Mouse (Mus musculus): ENCODE data around the gene Msmb. TPM values are rescaled to one million over a fixed set of nuclear protein-coding genes. Genes with fewer than 3 reads are reported as not detected.
A peak's percentile ranks its signal among the peaks of the same experiment; 100 is the strongest.

The Msmb gene
- polyA plus RNA-seq, 1 experiment from 2014 or later, result not detected

GRCm38 (mm10) chr14:32153156-32153555 is 11.3 kb downstream of the Msmb start:
- Histone ChIP-seq H3K9me3 (ENCODE audit: control insufficient read depth, low read length) (peaks cover under 1% of the 10 kb centered on the region; the same call in 1 of the 2 replicates), H3K4me1 (replicated peaks; ENCODE audit: control insufficient read depth, insufficient read depth, low read length) (no peaks in the 10 kb centered on the region), H3K27me3 (replicated peaks; ENCODE audit: control insufficient read depth, insufficient read depth, low read length) (no peaks in the 10 kb centered on the region), H3K4me3 (ENCODE audit: low read depth, low read length) (no peak overlapping the region), H3K36me3 (ENCODE audit: control insufficient read depth, insufficient read depth, low read length) (no peaks in the 10 kb centered on the region), H3K27ac (ENCODE audit: low read depth, low read length) (no peak overlapping the region), H3K9ac (ENCODE audit: low read depth, low read length) (no peak overlapping the region), H3K4me2 (no peak overlapping the region)
- no peak for ATAC-seq (replicated peaks; ENCODE audit: low FRiP score)
- no peak for DNase-seq (ENCODE audit: low spot score)
- 95% methylated on average over 2 of the region's 2 CpGs for WGBS

- no peak for ATAC-seq (replicated peaks; ENCODE audit: low FRiP score)
Measured at GRCm38 (mm10) chr14:32154758-32155157, 12.9 kb downstream of the Msmb start.

GRCm38 (mm10) chr14:32159150-32159670 is 17.4 kb downstream of the Msmb start:
- H3K4me1 ChIP-seq (replicated peaks; ENCODE audit: control insufficient read depth, insufficient read depth, low read length), result peaks cover 39% of the 10 kb centered on the region
- no peaks in the 10 kb centered on the region for H3K36me3 ChIP-seq (ENCODE audit: control insufficient read depth, insufficient read depth, low read length)
- WGBS, result 21% methylated on average over 4 of the region's 4 CpGs
- peak overlapping the region; percentile 62 for H3K27ac ChIP-seq (ENCODE audit: low read depth, low read length)
- peak overlapping the region; percentile 76 for H3K4me3 ChIP-seq (ENCODE audit: low read depth, low read length)
- H3K9me3 ChIP-seq (ENCODE audit: control insufficient read depth, low read length), result no peaks in the 10 kb centered on the region
- H3K9ac ChIP-seq (ENCODE audit: low read depth, low read length), result peak overlapping the region; percentile 45; the same call in 1 of the 2 replicates
- ATAC-seq (replicated peaks; ENCODE audit: low FRiP score), result peak; percentile 44
- peak overlapping the region; percentile 59 for H3K4me2 ChIP-seq
- H3K27me3 ChIP-seq (replicated peaks; ENCODE audit: control insufficient read depth, insufficient read depth, low read length), result no peaks in the 10 kb centered on the region
- peak; percentile 44 for DNase-seq (ENCODE audit: low spot score)

More at GRCm38 (mm10) chr14:32154758-32155157, 12.9 kb downstream of the Msmb start:
- Histone ChIP-seq H3K9me3 (ENCODE audit: control insufficient read depth, low read length) (no peaks in the 10 kb centered on the region), H3K4me3 (ENCODE audit: low read depth, low read length) (no peak overlapping the region), H3K4me2 (no peak overlapping the region), H3K36me3 (ENCODE audit: control insufficient read depth, insufficient read depth, low read length) (no peaks in the 10 kb centered on the region), H3K27ac (ENCODE audit: low read depth, low read length) (no peak overlapping the region), H3K4me1 (replicated peaks; ENCODE audit: control insufficient read depth, insufficient read depth, low read length) (no peaks in the 10 kb centered on the region), H3K9ac (ENCODE audit: low read depth, low read length) (no peak overlapping the region), H3K27me3 (replicated peaks; ENCODE audit: control insufficient read depth, insufficient read depth, low read length) (no peaks in the 10 kb centered on the region)
- WGBS, result 89% methylated on average over 6 of the region's 6 CpGs
- DNase-seq (ENCODE audit: low spot score), result no peak

- DNase-seq (ENCODE audit: low spot score), result peak; percentile 93
- H3K9me3 ChIP-seq (ENCODE audit: control insufficient read depth, low read length), result no peaks in the 10 kb centered on the region
- under 1% methylated on average over 40 of the region's 40 CpGs for WGBS
- no peaks in the 10 kb centered on the region for H3K27me3 ChIP-seq (replicated peaks; ENCODE audit: control insufficient read depth, insufficient read depth, low read length)
- peaks cover 44% of the 10 kb centered on the region for H3K4me1 ChIP-seq (replicated peaks; ENCODE audit: control insufficient read depth, insufficient read depth, low read length)
- H3K36me3 ChIP-seq (ENCODE audit: control insufficient read depth, insufficient read depth, low read length), result no peaks in the 10 kb centered on the region
- H3K4me3 ChIP-seq (ENCODE audit: low read depth, low read length), result peak within 1 kb of the TSS; percentile 76
- H3K4me2 ChIP-seq, result peak within 1 kb of the TSS; percentile 91
- peak; percentile 94 for ATAC-seq (replicated peaks; ENCODE audit: low FRiP score)
- H3K27ac ChIP-seq (ENCODE audit: low read depth, low read length), result peak within 1 kb of the TSS; percentile 87
- H3K9ac ChIP-seq (ENCODE audit: low read depth, low read length), result peak within 1 kb of the TSS; percentile 95
Measured at GRCm38 (mm10) chr14:32159690-32160246, 17.9 kb downstream of the Msmb start, which contains the start of gene Ncoa4. Gene Ncoa4 (plus strand): TSS chr14:32159865.

GRCm38 (mm10) chr14:32160563-32160962 is 18.7 kb downstream of the Msmb start:
- Histone ChIP-seq H3K27ac (ENCODE audit: low read depth, low read length) (peak overlapping the region; percentile 87), H3K27me3 (replicated peaks; ENCODE audit: control insufficient read depth, insufficient read depth, low read length) (no peaks in the 10 kb centered on the region), H3K9ac (ENCODE audit: low read depth, low read length) (peak overlapping the region; percentile 95), H3K36me3 (ENCODE audit: control insufficient read depth, insufficient read depth, low read length) (no peaks in the 10 kb centered on the region), H3K4me3 (ENCODE audit: low read depth, low read length) (peak overlapping the region; percentile 76), H3K9me3 (ENCODE audit: control insufficient read depth, low read length) (no peaks in the 10 kb centered on the region), H3K4me1 (replicated peaks; ENCODE audit: control insufficient read depth, insufficient read depth, low read length) (peaks cover 52% of the 10 kb centered on the region), H3K4me2 (peak overlapping the region; percentile 91)
- ATAC-seq (replicated peaks; ENCODE audit: low FRiP score) (no peak), DNase-seq (ENCODE audit: low spot score) (no peak)
- WGBS, result 19% methylated on average over 7 of the region's 7 CpGs

- peak overlapping the region; percentile 91 for H3K4me2 ChIP-seq
- no peaks in the 10 kb centered on the region for H3K9me3 ChIP-seq (ENCODE audit: control insufficient read depth, low read length)
- peak overlapping the region; percentile 95 for H3K9ac ChIP-seq (ENCODE audit: low read depth, low read length)
- WGBS, result 62% methylated on average over 12 of the region's 12 CpGs
- DNase-seq (ENCODE audit: low spot score) (no peak), ATAC-seq (replicated peaks; ENCODE audit: low FRiP score) (peak; percentile 16; the same call in 1 of the 2 replicates)
- H3K4me3 ChIP-seq (ENCODE audit: low read depth, low read length), result peak overlapping the region; percentile 76
- peak overlapping the region; percentile 87 for H3K27ac ChIP-seq (ENCODE audit: low read depth, low read length)
- H3K4me1 ChIP-seq (replicated peaks; ENCODE audit: control insufficient read depth, insufficient read depth, low read length), result peaks cover 54% of the 10 kb centered on the region
- no peaks in the 10 kb centered on the region for H3K36me3 ChIP-seq (ENCODE audit: control insufficient read depth, insufficient read depth, low read length)
- no peaks in the 10 kb centered on the region for H3K27me3 ChIP-seq (replicated peaks; ENCODE audit: control insufficient read depth, insufficient read depth, low read length)
Measured at GRCm38 (mm10) chr14:32161090-32161885, 19.5 kb downstream of the Msmb start.

GRCm38 (mm10) chr14:32162231-32162630 is 20.4 kb downstream of the Msmb start:
- 0 out of 2 replicates have a peak overlapping the region, but pooled peaks have one; percentile 76 for H3K4me3 ChIP-seq (ENCODE audit: low read depth, low read length)
- H3K27me3 ChIP-seq (replicated peaks; ENCODE audit: control insufficient read depth, insufficient read depth, low read length), result no peaks in the 10 kb centered on the region
- H3K36me3 ChIP-seq (ENCODE audit: control insufficient read depth, insufficient read depth, low read length), result no peaks in the 10 kb centered on the region
- DNase-seq (ENCODE audit: low spot score) (no peak), ATAC-seq (replicated peaks; ENCODE audit: low FRiP score) (no peak)
- H3K9ac ChIP-seq (ENCODE audit: low read depth, low read length), result no peak overlapping the region; the same call in 1 of the 2 replicates
- peak overlapping the region; percentile 91 for H3K4me2 ChIP-seq
- H3K9me3 ChIP-seq (ENCODE audit: control insufficient read depth, low read length), result no peaks in the 10 kb centered on the region
- H3K27ac ChIP-seq (ENCODE audit: low read depth, low read length), result no peak overlapping the region
- peaks cover 62% of the 10 kb centered on the region for H3K4me1 ChIP-seq (replicated peaks; ENCODE audit: control insufficient read depth, insufficient read depth, low read length)
- WGBS, result 87% methylated on average over 5 of the region's 5 CpGs

- Histone ChIP-seq H3K9ac (ENCODE audit: low read depth, low read length) (no peak overlapping the region), H3K27ac (ENCODE audit: low read depth, low read length) (no peak overlapping the region; the same call in 1 of the 2 replicates), H3K36me3 (ENCODE audit: control insufficient read depth, insufficient read depth, low read length) (no peaks in the 10 kb centered on the region), H3K4me3 (ENCODE audit: low read depth, low read length) (no peak overlapping the region), H3K9me3 (ENCODE audit: control insufficient read depth, low read length) (no peaks in the 10 kb centered on the region), H3K4me2 (peak overlapping the region; percentile 91), H3K4me1 (replicated peaks; ENCODE audit: control insufficient read depth, insufficient read depth, low read length) (peaks cover 72% of the 10 kb centered on the region), H3K27me3 (replicated peaks; ENCODE audit: control insufficient read depth, insufficient read depth, low read length) (no peaks in the 10 kb centered on the region)
- 84% methylated on average over 11 of the region's 11 CpGs for WGBS
- no peak for DNase-seq (ENCODE audit: low spot score)
- ATAC-seq (replicated peaks; ENCODE audit: low FRiP score), result no peak
Measured at GRCm38 (mm10) chr14:32163203-32163888, 21.5 kb downstream of the Msmb start.
